Mouse (Mus musculus): ENCODE measurements around the gene Krtap14. TPM values are rescaled to one million over a fixed set of nuclear protein-coding genes. Genes with fewer than 3 reads are reported as not detected.

Gene Krtap14
- polyA plus RNA-seq (2012), result not detected in 2 replicates

GRCm38 (mm10) chr16:88826095-88826652, at the start of gene Krtap14:
Krtap14 (minus strand) TSS chr16:88826145.

GRCm38 (mm10) chr16:88874169-88874568, 48.2 kb upstream of the Krtap14 start, which contains the start of gene Krtap19-2:
Krtap19-2 (minus strand) TSS chr16:88874269.

GRCm38 (mm10) chr16:88869311-88869710, 43.4 kb upstream of the Krtap14 start, which contains the start of gene Krtap19-1:
Krtap19-1 (minus strand) TSS chr16:88869411.

GRCm38 (mm10) chr16:88820066-88820465, 5.9 kb downstream of the Krtap14 start, which contains the start of gene Krtap15:
Krtap15 (plus strand) TSS chr16:88820215.

GRCm38 (mm10) chr16:88811827-88812226, 14.1 kb downstream of the Krtap14 start, which contains the start of gene Gm20741:
Gm20741 (minus strand) TSS chr16:88812220.

GRCm38 (mm10) chr16:88777596-88777995, 48.3 kb downstream of the Krtap14 start, which contains the start of gene Gm5965:
Gm5965 (plus strand) TSS chr16:88777896.

GRCm38 (mm10) chr16:88774106-88774505, 51.8 kb downstream of the Krtap14 start, which contains the start of gene 2310057N15Rik:
2310057N15Rik (minus strand) TSS chr16:88774206.

Other genes starting within 250 kb of the Krtap14 start
- not detected in 2 replicates for gene Krtap24-1, start 213.9 kb downstream of the Krtap14 start, polyA plus RNA-seq (2012)
- not detected in 2 replicates for gene 2310079G19Rik, start 198.5 kb downstream of the Krtap14 start, polyA plus RNA-seq (2012)
- not detected in 2 replicates for gene Krtap26-1, start 178.3 kb downstream of the Krtap14 start, polyA plus RNA-seq (2012)
- not detected in 2 replicates for gene Krtap27-1, start 154.5 kb downstream of the Krtap14 start, polyA plus RNA-seq (2012)
- not detected in 2 replicates for gene 2310061N02Rik, start 118.2 kb downstream of the Krtap14 start, polyA plus RNA-seq (2012)
- gene Krtap13-1, start 97.3 kb downstream of the Krtap14 start, polyA plus RNA-seq (2012), result 0.13 TPM in 1 of 2 replicates, not detected in the other
- gene Krtap13, start 74.5 kb downstream of the Krtap14 start, polyA plus RNA-seq (2012), result 0.10 TPM in 1 of 2 replicates, not detected in the other
- not detected in 2 replicates for gene 2310034C09Rik, start 67.3 kb downstream of the Krtap14 start, polyA plus RNA-seq (2012)
- not detected in 2 replicates for gene 2310057N15Rik, start 51.9 kb downstream of the Krtap14 start, polyA plus RNA-seq (2012)
- not detected in 2 replicates for gene Gm5965, start 48.2 kb downstream of the Krtap14 start, polyA plus RNA-seq (2012)
- not detected in 2 replicates for gene Gm20741, start 13.9 kb downstream of the Krtap14 start, polyA plus RNA-seq (2012)
- not detected in 2 replicates for gene Krtap15, start 5.9 kb downstream of the Krtap14 start, polyA plus RNA-seq (2012)
- not detected in 2 replicates for gene Krtap19-1, start 43.3 kb upstream of the Krtap14 start, polyA plus RNA-seq (2012)
- not detected in 2 replicates for gene Krtap19-2, start 48.1 kb upstream of the Krtap14 start, polyA plus RNA-seq (2012)
- gene Krtap19-3, start 51.9 kb upstream of the Krtap14 start, polyA plus RNA-seq (2012), result not detected in 2 replicates
- gene Krtap19-4, start 58.9 kb upstream of the Krtap14 start, polyA plus RNA-seq (2012), result not detected in 2 replicates
- gene Krtap19-5, start 70.3 kb upstream of the Krtap14 start, polyA plus RNA-seq (2012), result not detected in 2 replicates
- gene Krtap19-9b, start 106.1 kb upstream of the Krtap14 start, polyA plus RNA-seq (2012), result not detected in 2 replicates
- gene Krtap16-3, start 136.7 kb upstream of the Krtap14 start, polyA plus RNA-seq (2012), result not detected in 2 replicates
- not detected in 2 replicates for gene Krtap22-2, start 184.6 kb upstream of the Krtap14 start, polyA plus RNA-seq (2012)
- gene Gm10229, start 189.1 kb upstream of the Krtap14 start, polyA plus RNA-seq (2012), result not detected in 2 replicates
- gene Krtap6-1, start 205.6 kb upstream of the Krtap14 start, polyA plus RNA-seq (2012), result not detected in 2 replicates
- gene Gm10228, start 215.3 kb upstream of the Krtap14 start, polyA plus RNA-seq (2012), result 0.28 TPM in 1 of 2 replicates, not detected in the other
- gene Krtap6-5, start 221.7 kb upstream of the Krtap14 start, polyA plus RNA-seq (2012), result not detected in 2 replicates
- not detected in 2 replicates for gene 1110025L11Rik, start 237.9 kb upstream of the Krtap14 start, polyA plus RNA-seq (2012)